Mouse (Mus musculus) adrenal gland, postnatal 25 days (tissue): ENCODE results near the gene St8sia1. TPM values are rescaled to one million over a fixed set of nuclear protein-coding genes. Genes with fewer than 3 reads are reported as not detected.
"Not testable (repeated sequence)": the region's sequence is repeated elsewhere in the genome, so short reads cannot be mapped to it uniquely, and the experiment has no call there.

ENCODE experiments used
- DNase-seq: peaks from one replicate; pipeline ENCODE4 v3.0.0; 2021; ENCODE audit warnings: mixed read lengths
- long read RNA-seq: library from polyadenylated mRNA; stranded (forward); transcript quantifications from one replicate; pipeline ENCODE4 v2.0.0, GENCODE M21; 2021
- total RNA-seq: library from RNA; stranded (reverse); gene quantifications from 2 replicates; pipeline ENCODE4 v1.2.3, GENCODE M21; 2021

Gene St8sia1
- 1.2 and 1.5 TPM in 2 replicates for total RNA-seq
- long read RNA-seq, full-length matches to known transcripts: 1 of 1 reads
- long read RNA-seq, partial matches to known transcripts: 0 of 1 reads
- long read RNA-seq, other reads (novel, unspliced or antisense): 0 of 1 reads

- peak; percentile 13 for DNase-seq
These were observed at the start of gene St8sia1 for GRCm38 (mm10) chr6:142964076-142964530. Gene St8sia1, minus strand, starts transcription at chr6:142964452.

GRCm38 (mm10) chr6:143012513-143013215 is 48.4 kb upstream of the St8sia1 start:
- no peak for DNase-seq

- DNase-seq: no peak
These were observed 44.6 kb upstream of the St8sia1 start for GRCm38 (mm10) chr6:143008865-143009264.

GRCm38 (mm10) chr6:143005209-143005608 is 41.0 kb upstream of the St8sia1 start:
- DNase-seq: not testable (repeated sequence)

GRCm38 (mm10) chr6:143004801-143005200 is 40.5 kb upstream of the St8sia1 start:
- DNase-seq: no peak

- no peak for DNase-seq
These were observed 34.2 kb upstream of the St8sia1 start for GRCm38 (mm10) chr6:142998221-142998999.

GRCm38 (mm10) chr6:142996887-142997286 is 32.6 kb upstream of the St8sia1 start:
- no peak for DNase-seq

GRCm38 (mm10) chr6:142995567-142995966 is 31.3 kb upstream of the St8sia1 start:
- DNase-seq: no peak

- no peak for DNase-seq
These were observed 30.6 kb upstream of the St8sia1 start for GRCm38 (mm10) chr6:142994821-142995220.

GRCm38 (mm10) chr6:142993705-142994698 is 29.8 kb upstream of the St8sia1 start:
- DNase-seq: no peak

GRCm38 (mm10) chr6:142992971-142993370 is 28.7 kb upstream of the St8sia1 start:
- no peak for DNase-seq

- DNase-seq: no peak
These were observed 27.8 kb upstream of the St8sia1 start for GRCm38 (mm10) chr6:142992099-142992498.

- no peak for DNase-seq
These were observed 27.3 kb upstream of the St8sia1 start for GRCm38 (mm10) chr6:142991391-142992059.

- no peak for DNase-seq
These were observed 26.3 kb upstream of the St8sia1 start for GRCm38 (mm10) chr6:142990516-142990915.

GRCm38 (mm10) chr6:142989495-142989894 is 25.2 kb upstream of the St8sia1 start:
- no peak for DNase-seq

GRCm38 (mm10) chr6:142988753-142989152 is 24.5 kb upstream of the St8sia1 start:
- peak; percentile 74 for DNase-seq

- no peak for DNase-seq
These were observed 24.0 kb upstream of the St8sia1 start for GRCm38 (mm10) chr6:142988231-142988630.

GRCm38 (mm10) chr6:142987616-142988015 is 23.4 kb upstream of the St8sia1 start:
- DNase-seq: no peak

- not testable (repeated sequence) for DNase-seq
These were observed 22.5 kb upstream of the St8sia1 start for GRCm38 (mm10) chr6:142986706-142987105.

- DNase-seq: not testable (repeated sequence)
These were observed 21.4 kb upstream of the St8sia1 start for GRCm38 (mm10) chr6:142985561-142986238.
